Mouse (Mus musculus) retina, postnatal 7 days (tissue): ENCODE measurements around the gene Vmn1r72.
"Not testable (repeated sequence)": the region's sequence is repeated elsewhere in the genome, so short reads cannot be mapped to it uniquely, and the experiment has no call there.

Source experiments
- DNase-seq: peaks from one replicate; pipeline ENCODE4 v3.0.0-alpha.2; 2012; ENCODE audit warnings: low read depth, low spot score

Gene Vmn1r72

DNA sequence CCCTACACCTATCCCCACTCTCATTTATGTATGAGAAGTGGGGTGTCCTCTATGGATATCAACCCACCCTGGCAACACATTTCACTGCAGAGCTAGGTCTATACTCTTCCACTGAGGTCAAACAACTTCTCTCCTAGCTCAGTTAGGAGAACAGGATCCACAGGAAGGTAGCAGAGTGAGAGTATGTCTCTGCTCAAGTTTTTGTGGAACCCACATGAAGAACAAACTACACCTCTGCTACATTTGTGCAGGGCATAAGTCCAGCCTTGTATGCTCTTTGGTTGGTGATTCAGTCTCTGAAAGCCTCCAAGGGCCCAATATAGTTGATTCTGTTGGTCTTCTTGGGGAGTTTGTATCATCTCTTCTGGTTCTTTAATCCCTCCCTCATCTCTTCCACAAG is at the start of gene Vmn1r72:
Gene Vmn1r72 (minus strand): TSS at position 101 of the 400 bp plus-strand sequence.
- DNase-seq = not testable (repeated sequence)

DNA sequence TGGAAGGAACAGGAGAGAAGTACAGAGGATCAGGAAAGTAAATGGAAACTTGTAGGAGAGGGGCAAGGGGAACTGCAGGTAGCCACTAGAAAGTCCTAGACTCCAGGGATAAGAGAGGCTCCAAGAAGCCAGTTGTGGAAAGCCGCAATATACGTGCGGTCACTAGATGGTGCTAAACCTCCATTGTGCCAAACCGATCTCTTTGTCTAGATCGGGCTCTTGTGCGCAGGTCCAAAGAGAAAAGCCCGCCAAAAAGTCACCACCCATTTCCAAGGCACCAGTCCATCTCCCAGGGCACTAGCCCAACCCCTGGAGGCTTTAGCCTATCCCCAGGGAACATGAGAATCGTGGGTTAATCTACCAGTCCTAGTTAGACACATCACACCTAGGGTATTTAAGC is 62.9 kb downstream of the Vmn1r72 start:
- DNase-seq = not testable (repeated sequence)
